Mouse (Mus musculus): ENCODE measurements at regions not wholly inside any gene's neighbourhood (a gene's known extent, or its start where the extent isn't known, plus 50 kb on each side); places are given as distances from the start of the nearest gene placed in this dataset.

GRCm38 (mm10) chr16:77284205-77284604 lies 270.7 kb downstream of the Usp25 start:
- TF ChIP-seq CTCF (IDR thresholded peaks at IDR 0.05; ENCODE audit: low read depth, low read length) (no peak), GATA1 (IDR thresholded peaks at IDR 0.05; ENCODE audit: borderline replicate concordance, low read length) (no peak)

All from G1E (cell line).